Mouse (Mus musculus): ENCODE data around the gene Arf5. TPM values are rescaled to one million over a fixed set of nuclear protein-coding genes. Genes with fewer than 3 reads are reported as not detected.

Gene Arf5
- 100 to 1,000 TPM; 252 TPM for total RNA-seq (2021)
- long read RNA-seq, experiment 1, transcript Arf5-201 (6 exons, 1,116 nt): major isoform, 301 of 333 reads
- long read RNA-seq, experiment 1, partial matches to known transcripts: 23 of 333 reads
- long read RNA-seq, experiment 1, other reads (novel, unspliced or antisense): 6 of 333 reads
- long read RNA-seq, experiment 2, transcript Arf5-201 (6 exons, 1,116 nt): major isoform, 285 of 304 reads
- long read RNA-seq, experiment 2, partial matches to known transcripts: 17 of 304 reads
- long read RNA-seq, experiment 2, other reads (novel, unspliced or antisense): 2 of 304 reads

DNA sequence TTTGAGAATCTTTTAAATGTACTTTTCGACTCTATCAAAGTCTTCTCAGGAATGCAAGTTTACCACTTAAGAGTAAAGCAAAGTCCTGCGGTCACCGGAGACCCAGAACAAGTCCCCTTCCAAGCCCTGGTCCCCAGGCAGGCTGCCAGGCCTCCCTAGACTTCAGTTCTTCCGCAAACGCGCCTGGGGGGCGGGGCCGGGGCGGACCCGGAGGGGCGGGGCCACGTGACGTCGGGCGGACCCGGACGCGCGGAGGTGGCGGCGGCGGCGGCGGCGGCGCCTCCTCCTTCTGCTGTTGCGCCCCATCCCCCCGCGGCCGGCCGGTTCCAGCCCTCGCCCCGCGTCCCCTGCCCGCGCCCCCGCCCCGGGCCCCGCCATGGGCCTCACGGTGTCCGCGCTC, at the start of gene Arf5:
Arf5 (plus strand) TSS at position 248 of the 400 bp plus-strand sequence.
- DNase-seq (ENCODE audit: low spot score in 2 of 2): peak; percentile 93 to 94

- DNase-seq (ENCODE audit: low spot score in 2 of 2): no peak
Measured at GRCm38 (mm10) chr6:28381983-28382382, 41.4 kb upstream of the Arf5 start.

DNA sequence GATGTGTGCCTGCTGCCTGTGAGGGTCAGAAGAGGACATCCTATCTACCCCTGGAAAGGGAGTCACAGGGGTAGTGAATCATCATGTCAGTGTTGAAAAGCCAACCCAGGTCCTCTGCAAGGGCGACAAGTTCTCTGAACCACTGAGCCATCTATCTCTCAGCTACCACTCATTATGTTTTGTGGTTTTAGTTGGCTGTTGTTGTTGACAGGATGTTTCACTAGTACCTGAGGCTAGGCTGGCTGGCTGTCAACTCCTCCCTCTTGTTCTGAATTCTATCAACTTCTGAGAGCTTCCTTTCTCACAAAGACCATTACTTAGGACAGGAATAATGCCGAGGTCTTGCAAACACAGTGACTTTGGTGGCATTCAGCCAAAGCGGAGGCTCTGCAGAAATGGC, 38.2 kb upstream of the Arf5 start:
- no peak for DNase-seq (ENCODE audit: low spot score in 2 of 2)

DNA sequence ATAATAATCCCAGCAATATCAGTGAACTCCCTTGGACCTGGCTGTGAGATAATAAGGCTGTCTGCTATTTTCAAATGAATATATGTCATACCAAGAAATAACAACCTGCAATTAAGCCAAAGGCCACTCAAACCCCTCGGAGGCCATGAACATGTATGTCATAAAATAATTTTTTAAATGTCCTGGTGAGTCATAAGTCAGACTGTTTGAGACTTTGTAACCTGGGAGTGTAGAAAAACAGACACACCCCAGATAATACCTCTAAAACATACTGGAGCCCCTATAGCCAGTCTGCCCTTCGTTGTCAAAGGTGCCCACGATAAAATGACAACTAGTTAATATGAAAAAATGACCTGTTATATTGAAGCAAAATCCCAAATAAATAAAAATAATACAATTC, 34.3 kb upstream of the Arf5 start:
- DNase-seq (ENCODE audit: low spot score in 2 of 2): no peak

- DNase-seq (ENCODE audit: low spot score in 2 of 2): no peak
Measured at GRCm38 (mm10) chr6:28396051-28396852, 27.1 kb upstream of the Arf5 start.

- no peak for DNase-seq (ENCODE audit: low spot score in 2 of 2)
Measured at GRCm38 (mm10) chr6:28396853-28397457, 26.4 kb upstream of the Arf5 start.

GRCm38 (mm10) chr6:28397681-28398203, 25.6 kb upstream of the Arf5 start, which contains the start of gene Zfp800:
Gene Zfp800 (minus strand): TSS chr6:28398005.
- peak in 1 of 2 experiments; percentile 8 for DNase-seq (ENCODE audit: low spot score in 2 of 2)

GRCm38 (mm10) chr6:28398726-28399125, 24.6 kb upstream of the Arf5 start:
- no peak for DNase-seq (ENCODE audit: low spot score in 2 of 2)

DNA sequence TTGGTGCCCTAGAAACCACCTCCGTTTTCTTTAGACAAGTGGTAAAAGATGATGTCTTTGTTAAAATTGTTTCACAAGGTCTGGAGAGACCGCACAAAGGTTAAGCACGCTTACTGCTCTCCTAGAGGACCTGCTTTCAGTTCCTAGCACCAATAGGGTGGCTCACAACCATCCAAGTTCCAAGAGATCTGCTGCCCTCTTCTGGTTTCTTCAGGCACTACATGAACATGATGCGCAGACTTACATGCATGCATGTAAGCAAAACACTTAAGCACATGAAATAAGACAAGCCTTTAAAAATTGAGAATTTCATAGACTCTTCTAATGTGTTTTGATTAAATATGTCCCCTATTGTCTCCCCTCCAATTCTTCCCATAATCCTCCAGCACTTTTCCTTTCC, 23.6 kb upstream of the Arf5 start:
- DNase-seq (ENCODE audit: low spot score in 2 of 2): no peak

DNA sequence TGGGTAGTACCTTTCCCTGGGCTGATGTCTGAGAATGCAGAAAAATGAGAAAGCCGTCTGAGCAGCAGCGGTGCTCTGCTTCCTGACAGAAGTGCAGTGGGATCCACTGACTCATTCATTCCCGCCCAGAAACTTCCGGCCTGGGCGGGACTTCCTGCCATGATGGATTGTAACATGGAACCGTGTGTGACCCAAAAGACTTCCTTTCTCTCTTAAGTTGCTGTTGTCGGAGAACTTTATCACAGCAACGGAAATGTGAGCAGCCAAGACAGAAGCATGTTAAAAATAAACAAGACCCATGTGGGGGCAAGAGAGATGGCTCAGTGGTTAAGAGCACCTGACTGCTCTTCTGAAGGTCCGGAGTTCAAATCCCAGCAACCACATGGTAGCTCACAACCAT, 13.3 kb upstream of the Arf5 start:
- no peak for DNase-seq (ENCODE audit: low spot score in 2 of 2)

DNA sequence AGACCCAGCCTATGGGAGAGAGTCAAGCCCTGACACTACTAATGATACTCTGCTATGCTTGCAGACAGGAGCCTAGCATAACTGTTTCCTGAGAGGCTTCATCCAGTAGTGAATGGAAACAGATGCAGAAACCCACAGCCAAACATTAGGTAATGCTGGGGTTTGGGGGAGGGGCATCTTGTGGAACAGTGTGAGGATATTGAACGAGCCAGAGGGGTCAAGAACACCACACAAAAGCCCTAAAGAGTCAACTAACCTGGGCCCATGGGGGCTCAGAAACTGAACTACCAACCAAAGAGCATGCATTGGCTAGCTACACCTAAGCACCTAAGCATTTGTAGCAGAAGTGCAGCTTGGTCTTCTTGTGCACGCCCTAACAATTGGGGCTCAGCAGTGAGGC, 12.1 kb upstream of the Arf5 start:
- no peak for DNase-seq (ENCODE audit: low spot score in 2 of 2)

- no peak for DNase-seq (ENCODE audit: low spot score in 2 of 2)
Measured at GRCm38 (mm10) chr6:28416981-28417380, 6.4 kb upstream of the Arf5 start.

GRCm38 (mm10) chr6:28418449-28418848, 4.9 kb upstream of the Arf5 start:
- peak; percentile 41 to 50 for DNase-seq (ENCODE audit: low spot score in 2 of 2)

- DNase-seq (ENCODE audit: low spot score in 2 of 2): no peak
Measured at GRCm38 (mm10) chr6:28419673-28420072, 3.7 kb upstream of the Arf5 start.

GRCm38 (mm10) chr6:28420361-28420760, 3.0 kb upstream of the Arf5 start:
- no peak for DNase-seq (ENCODE audit: low spot score in 2 of 2)

DNA sequence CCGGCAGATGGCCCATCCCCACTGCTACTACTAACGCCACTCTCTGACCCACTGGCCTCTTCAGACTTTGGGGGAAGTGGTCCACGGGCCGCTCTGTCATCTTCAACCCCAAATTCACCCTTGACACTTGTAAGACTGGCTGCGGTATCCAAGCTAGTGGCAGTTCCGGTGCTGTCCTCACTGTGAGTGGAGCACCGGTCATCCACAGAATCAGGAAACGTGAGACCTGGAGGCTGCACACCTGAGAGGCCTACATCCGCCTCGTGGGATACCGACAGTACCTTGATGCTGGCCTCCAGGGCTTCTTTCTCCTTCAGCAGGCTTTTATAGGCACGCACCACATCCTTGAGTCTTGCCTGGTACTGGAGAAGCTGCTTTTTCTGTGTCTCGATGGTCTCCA, 2.5 kb upstream of the Arf5 start:
- DNase-seq (ENCODE audit: low spot score in 2 of 2): no peak

DNA sequence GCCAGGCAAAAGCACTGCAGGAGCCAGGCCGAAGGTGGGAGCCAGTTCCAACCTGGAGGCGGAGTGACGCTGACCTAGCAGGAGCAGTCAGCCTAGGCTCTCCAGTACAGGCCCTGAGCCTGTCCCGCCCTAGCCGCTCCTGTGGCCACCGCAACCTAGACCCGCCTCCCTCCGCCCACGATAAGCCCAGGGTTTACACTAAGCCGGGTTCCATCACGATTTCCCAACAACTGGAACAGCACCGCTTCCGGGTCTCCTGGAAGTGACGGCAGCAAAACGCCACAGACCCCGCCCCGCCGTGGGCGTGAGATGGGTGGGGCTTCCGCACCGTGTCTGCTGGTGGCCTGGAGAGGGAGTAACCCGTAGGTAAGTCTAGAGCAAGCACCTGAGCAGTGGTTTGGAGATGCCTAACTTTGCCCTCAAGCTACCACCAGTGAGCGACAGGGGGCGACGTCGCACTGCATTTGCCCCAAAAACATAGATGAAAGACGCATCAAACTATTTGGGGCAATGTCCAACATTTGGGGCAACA, 1.8 kb upstream of the Arf5 start:
- DNase-seq (ENCODE audit: low spot score in 2 of 2): peak; percentile 93 to 95

- DNase-seq (ENCODE audit: low spot score in 2 of 2): no peak
Measured at GRCm38 (mm10) chr6:28422651-28423290, 589 bp upstream of the Arf5 start.

DNA sequence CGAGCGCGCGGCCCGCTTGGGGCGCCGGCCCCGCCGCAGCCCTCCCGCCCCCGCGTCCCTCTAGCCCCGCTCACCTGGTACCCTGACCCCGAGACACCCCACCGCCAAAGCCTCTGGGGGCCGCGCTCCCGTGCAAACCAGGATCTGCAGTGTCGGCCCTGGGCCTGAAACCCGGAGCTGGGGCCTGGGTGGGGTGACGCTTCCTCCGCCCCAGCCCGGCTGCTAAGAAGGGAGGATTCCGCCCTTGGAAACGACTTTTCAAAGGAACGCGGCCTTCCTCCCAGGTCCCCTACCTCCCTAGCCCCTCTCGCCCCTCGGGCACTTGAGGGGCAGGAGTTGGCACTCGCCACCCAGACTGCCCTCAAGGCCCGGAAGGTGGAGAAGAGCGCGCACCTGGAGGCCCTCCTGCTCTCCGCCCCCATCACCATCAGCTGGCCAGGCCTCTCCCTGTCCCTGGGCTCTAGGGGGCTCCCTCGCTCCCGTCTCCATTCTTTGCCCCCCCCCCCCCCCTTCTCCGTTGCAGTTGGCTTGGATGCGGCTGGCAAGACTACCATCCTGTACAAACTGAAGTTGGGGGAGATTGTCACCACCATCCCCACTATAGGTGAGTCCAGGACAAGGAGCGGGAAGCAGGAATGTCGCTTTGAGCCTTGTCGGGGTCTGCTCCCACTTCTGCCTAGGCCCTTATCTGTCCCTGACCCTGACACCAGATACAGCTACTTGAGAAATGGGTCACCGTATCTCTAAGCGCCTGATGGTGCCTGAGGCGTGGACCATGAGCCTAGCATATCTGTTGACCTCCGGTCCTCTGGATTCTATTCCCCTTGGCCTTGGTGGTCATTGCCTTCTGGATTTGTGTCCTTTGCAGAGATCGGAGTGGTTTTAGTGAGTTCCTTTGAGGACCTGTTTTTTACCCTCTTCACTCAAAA, 671 bp downstream of the Arf5 start:
- DNase-seq (ENCODE audit: low spot score in 2 of 2): peak; percentile 47 to 53

DNA sequence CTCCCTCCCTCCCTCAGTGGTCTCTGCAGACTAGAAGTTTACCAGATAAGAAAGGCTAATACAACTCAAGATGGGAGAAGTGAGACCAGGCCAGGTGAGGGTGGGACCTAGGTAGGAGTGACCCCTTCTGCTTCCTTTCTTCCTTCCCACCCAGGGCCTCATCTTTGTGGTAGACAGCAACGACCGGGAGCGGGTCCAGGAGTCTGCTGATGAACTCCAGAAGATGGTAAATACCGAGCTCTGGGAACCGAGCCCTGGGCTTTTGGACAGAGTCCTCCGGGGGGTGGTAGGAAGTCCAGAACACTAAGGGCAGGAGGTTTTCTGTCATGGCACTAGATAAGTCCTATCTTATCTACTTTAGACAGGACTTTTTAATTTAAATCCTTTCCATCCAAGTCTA, 1.7 kb downstream of the Arf5 start:
- DNase-seq (ENCODE audit: low spot score in 2 of 2): no peak
